Mouse (Mus musculus): ENCODE measurements around the gene Gm4131. TPM values are rescaled to one million over a fixed set of nuclear protein-coding genes. Genes with fewer than 3 reads are reported as not detected.

Gene Gm4131
- total RNA-seq, 2 experiments from 2014 or later = not detected

DNA sequence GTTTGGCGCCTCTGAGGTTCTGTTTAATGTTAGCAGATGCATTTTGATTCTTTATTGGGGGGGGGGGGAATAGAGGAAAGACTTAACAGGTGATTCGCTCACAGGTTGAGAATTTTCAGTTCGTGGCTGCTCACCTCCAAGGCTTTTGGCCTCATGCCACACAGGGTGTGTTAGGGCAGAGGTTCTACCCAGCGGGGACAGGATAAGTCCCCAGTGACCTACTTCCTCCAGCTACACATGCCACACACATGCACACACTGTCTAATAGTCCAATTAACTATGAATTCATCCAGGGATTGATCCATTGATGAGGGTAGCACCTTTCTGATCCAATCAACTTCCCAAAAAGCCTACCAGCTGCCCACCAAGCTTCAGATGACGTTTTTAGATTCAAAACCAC is 12.9 kb downstream of the Gm4131 start:
- no peak for ATAC-seq (replicated peaks; ENCODE audit: low FRiP score, poor library complexity, severe bottlenecking)

GRCm38 (mm10) chr14:62552771-62553170 is 13.9 kb downstream of the Gm4131 start:
- no peak for ATAC-seq (replicated peaks; ENCODE audit: low FRiP score, poor library complexity, severe bottlenecking)

DNA sequence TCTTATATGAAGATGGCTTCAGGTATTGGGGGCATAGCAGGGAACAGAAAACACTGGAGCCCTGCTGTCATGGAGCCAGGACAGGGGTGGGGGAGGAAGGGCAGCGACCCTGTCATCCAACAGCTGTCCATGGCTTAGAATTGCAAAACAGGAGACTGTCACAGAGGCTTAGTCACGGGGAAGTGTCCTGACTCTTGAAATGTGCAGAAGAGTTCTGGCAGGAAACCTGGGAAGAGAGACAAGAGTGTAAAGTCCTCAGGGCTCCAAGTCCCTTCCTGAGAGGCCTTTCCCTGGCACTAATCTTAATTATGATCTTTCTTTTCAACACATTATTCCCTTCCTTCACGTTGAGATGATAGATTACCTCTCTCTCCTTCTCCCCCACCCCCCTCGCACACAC is 16.6 kb downstream of the Gm4131 start:
- ATAC-seq (replicated peaks; ENCODE audit: low FRiP score, poor library complexity, severe bottlenecking) = no peak

- ATAC-seq (replicated peaks; ENCODE audit: low FRiP score, poor library complexity, severe bottlenecking) = no peak
Measured at GRCm38 (mm10) chr14:62546746-62547145, 20.0 kb downstream of the Gm4131 start.

DNA sequence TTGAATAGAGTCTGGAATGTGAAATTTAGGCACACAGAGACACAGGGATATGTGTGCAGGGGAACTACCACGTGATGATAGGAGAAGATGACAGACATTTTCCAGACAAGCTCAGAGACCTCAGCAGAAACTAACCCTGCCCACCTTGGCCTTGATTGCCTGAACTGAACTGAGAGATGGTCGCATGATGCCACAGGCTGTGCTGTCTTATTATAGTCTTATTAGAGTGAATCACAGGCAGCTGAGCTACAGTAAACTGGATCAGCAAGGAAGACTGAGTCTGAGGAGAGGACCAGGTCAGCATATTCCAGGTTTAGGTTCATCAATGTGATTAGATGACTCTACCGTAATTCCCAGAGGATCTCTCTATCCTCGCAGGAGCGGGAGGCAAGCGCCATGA is 20.4 kb downstream of the Gm4131 start:
- no peak for ATAC-seq (replicated peaks; ENCODE audit: low FRiP score, poor library complexity, severe bottlenecking)

GRCm38 (mm10) chr14:62541751-62542150 is 25.0 kb downstream of the Gm4131 start:
- no peak for ATAC-seq (replicated peaks; ENCODE audit: low FRiP score, poor library complexity, severe bottlenecking)

DNA sequence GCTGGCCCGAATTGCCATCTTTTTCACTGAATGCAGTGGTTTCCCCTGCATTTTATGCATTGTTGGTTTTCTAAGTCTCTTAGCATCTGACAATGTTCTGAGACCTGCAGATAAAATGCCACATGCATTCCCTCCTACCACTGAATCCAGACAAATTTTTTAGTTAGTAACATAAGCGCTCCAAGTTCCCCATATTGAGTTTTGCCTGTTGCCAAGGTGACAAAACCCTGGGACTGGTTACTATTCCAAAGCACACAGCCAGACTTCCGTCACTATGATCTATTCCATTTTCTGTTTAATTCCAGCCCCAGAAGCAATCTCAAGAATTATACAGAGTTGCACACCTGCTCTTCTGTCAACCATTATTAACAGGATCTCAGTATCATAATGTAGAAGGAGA is 26.9 kb downstream of the Gm4131 start:
- ATAC-seq (replicated peaks; ENCODE audit: low FRiP score, poor library complexity, severe bottlenecking) = no peak

DNA sequence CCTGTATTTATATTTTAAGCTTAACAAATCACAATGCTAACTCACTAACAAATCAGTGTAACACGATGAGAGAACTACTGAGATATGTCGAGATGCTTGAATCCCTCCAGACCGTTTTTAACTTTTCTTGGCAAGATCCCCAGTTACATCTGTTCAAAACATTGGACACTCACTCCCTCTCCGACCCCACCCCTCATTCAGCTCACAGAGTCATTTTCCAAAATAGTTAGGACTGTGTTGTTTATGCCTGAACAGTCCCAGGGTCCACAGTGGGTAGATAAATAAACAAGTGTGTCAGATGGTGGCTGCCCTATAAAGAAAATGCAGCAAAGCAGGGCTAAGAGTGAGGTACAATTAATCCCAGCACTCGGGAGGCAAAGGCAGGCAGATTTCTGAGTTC is 29.7 kb downstream of the Gm4131 start:
- no peak for ATAC-seq (replicated peaks; ENCODE audit: low FRiP score, poor library complexity, severe bottlenecking)

DNA sequence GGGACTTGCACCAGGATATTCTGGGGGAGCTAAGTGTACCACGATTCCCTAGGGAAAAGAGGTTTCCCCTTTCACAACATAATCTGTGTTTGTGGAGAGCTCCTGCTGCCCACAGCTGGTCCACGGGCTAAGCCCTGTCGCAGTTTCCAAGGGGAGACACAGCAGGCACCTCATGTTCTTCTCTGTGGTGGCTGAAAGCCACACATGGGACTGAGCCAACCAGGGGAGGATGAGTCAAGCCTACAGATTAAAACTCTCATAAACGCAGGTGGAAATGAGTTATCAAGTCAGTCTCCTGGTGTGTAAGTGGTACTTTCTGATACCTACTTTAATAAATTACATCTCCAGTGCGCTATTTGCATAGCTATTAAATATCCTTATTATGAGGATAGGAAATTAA is 30.6 kb downstream of the Gm4131 start:
- ATAC-seq (replicated peaks; ENCODE audit: low FRiP score, poor library complexity, severe bottlenecking) = no peak

DNA sequence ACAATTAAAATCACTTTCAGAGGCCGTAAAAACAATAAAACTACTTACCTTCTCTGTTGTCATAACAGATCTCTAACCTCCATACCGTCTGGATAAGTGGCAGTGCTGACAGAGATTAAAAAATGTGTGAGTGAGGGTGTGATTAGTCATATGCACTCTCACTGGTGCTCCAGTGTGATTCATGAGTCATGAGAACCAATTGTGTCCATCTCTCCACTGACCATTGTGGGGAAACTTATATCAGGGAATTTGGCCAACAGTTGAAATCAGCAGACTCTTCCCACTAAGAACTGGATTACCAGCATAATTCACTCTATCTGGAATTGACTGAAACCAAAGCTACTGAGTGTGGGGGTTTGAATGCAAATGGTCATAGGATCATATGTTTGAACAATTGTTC is 35.8 kb downstream of the Gm4131 start:
- no peak for ATAC-seq (replicated peaks; ENCODE audit: low FRiP score, poor library complexity, severe bottlenecking)

- ATAC-seq (replicated peaks; ENCODE audit: low FRiP score, poor library complexity, severe bottlenecking) = no peak
Measured at GRCm38 (mm10) chr14:62512845-62513244, 53.9 kb downstream of the Gm4131 start.

GRCm38 (mm10) chr14:62509350-62509749 is 57.4 kb downstream of the Gm4131 start:
- no peak for ATAC-seq (replicated peaks; ENCODE audit: low FRiP score, poor library complexity, severe bottlenecking)

GRCm38 (mm10) chr14:62506261-62506660 is 60.5 kb downstream of the Gm4131 start:
- no peak for ATAC-seq (replicated peaks; ENCODE audit: low FRiP score, poor library complexity, severe bottlenecking)

- no peak for ATAC-seq (replicated peaks; ENCODE audit: low FRiP score, poor library complexity, severe bottlenecking)
Measured at GRCm38 (mm10) chr14:62497391-62497790, 69.3 kb downstream of the Gm4131 start.

- ATAC-seq (replicated peaks; ENCODE audit: low FRiP score, poor library complexity, severe bottlenecking) = no peak
Measured at GRCm38 (mm10) chr14:62496501-62496900, 70.2 kb downstream of the Gm4131 start.

GRCm38 (mm10) chr14:62493456-62493855 is 73.3 kb downstream of the Gm4131 start:
- no peak for ATAC-seq (replicated peaks; ENCODE audit: low FRiP score, poor library complexity, severe bottlenecking)

DNA sequence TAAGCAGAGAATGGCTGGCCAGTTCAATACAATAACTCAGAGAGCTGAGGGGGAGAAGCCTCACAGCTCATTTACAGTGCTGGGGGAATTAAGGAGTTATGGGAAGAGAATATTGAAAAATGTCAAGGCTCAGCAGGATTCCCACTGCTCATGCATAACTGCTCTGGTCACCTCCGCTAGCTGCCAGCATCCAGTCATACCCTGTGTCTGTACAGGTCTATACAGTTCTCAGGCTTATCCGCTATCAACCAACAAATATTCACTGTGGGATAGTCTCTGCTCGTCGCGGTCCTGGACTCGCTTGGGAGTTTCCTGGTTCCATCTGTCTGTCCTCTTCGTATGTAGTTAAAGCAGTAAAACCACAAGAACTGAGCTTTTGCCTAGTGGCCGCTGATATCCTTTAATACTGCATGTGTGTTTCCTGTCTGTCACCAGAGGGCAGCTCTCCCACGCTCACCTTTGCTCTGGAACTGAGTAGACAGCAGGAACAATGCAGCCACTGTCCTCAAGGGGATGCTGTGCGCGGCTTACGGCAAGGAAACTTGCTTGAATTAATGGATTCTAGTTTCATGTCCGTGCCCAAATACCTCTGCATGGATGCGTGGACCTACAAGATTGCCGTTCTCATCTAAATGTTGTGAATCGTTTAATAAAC is 74.4 kb downstream of the Gm4131 start:
- ATAC-seq (replicated peaks; ENCODE audit: low FRiP score, poor library complexity, severe bottlenecking) = no peak

GRCm38 (mm10) chr14:62488270-62488669 is 78.5 kb downstream of the Gm4131 start:
- ATAC-seq (replicated peaks; ENCODE audit: low FRiP score, poor library complexity, severe bottlenecking) = no peak

DNA sequence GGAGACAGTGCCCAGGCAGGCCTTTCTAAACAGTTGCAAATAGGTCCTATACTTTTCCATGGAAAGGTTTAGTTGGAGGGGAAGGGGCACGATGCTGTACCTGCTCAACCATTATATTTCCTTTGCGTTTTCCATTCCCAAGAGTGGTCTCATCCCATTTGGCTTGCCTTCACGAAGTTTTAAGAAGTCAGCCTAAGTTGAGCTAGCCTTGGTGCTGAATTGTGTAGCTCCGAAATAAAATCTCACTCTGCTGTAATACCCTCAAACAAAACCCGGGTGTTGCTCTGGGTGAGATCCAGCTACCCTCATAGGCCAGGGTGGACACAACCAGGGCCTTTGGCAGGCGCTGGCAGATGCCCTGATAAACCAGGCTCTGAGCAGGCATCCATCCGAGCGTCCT is 85.3 kb downstream of the Gm4131 start:
- ATAC-seq (replicated peaks; ENCODE audit: low FRiP score, poor library complexity, severe bottlenecking) = no peak

GRCm38 (mm10) chr14:62479395-62479794 is 87.3 kb downstream of the Gm4131 start:
- ATAC-seq (replicated peaks; ENCODE audit: low FRiP score, poor library complexity, severe bottlenecking) = no peak

DNA sequence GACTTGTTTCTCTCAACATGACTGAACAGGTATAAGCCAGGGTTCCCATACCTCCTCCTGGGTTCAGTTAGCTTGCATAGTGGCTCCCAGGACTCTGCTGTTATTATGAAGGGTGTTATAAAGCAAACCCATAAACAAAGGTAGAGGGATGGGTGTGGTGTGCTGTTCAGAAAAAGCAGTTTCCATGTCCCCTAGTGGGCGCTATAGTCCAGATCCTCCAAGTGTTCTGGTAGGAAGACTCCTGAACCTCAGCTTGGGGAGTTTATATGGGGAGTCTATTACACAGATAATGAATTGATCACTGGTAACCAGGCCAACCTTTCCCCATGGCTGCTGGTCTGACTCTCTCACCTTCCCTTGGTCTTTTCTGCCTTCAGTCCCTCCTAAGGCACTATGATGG is 92.2 kb downstream of the Gm4131 start:
- ATAC-seq (replicated peaks; ENCODE audit: low FRiP score, poor library complexity, severe bottlenecking) = no peak

DNA sequence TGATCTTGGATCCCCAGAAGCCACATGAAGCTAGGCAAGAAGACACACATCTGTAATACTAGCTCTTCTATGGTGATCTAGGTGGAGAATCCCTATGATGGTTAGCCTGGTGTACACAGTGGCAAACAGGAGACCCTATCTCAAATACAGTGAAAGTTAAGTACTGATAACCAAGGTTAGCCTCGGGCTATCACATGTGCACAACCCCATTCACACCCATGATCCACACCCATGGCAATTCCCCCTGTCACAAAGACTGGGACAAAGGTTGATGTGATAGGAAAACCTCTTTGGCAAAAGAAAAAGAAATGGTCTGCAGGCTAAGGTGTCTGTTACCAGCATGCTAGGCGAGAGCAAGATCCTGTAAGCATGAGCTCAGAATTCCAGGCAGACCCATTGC is 94.7 kb downstream of the Gm4131 start:
- no peak for ATAC-seq (replicated peaks; ENCODE audit: low FRiP score, poor library complexity, severe bottlenecking)

All from erythroblast, adult 5-6 weeks (primary cell).